ENCODE assay signal across 8 mouse cellular contexts in genomic region chr4:118289960-118290415, GRCm38 (mm10). TPM values are rescaled to one million over a fixed set of nuclear protein-coding genes. Genes with fewer than 3 reads are reported as not detected.
DNase-seq lines count a peak whose midpoint lies in the region; ATAC-seq and TF ChIP-seq lines count a peak whose summit lies in the region.

No protein-coding gene starts in this region.

- no peaks in the 10 kb centered on the region for H3K36me3 ChIP-seq in kidney, postnatal 0 days (ENCODE audit: insufficient read depth, low read length)
- H3K36me3 ChIP-seq in midbrain, embryonic 10.5 days = peaks cover 42% of the 10 kb centered on the region

- 0 out of 2 replicates have a peak, but pooled peaks cover under 1% of the 10 kb centered on the region for H3K4me1 ChIP-seq in embryonic fibroblast, embryonic 13.5 days (ENCODE audit: control insufficient read depth, insufficient read depth, low read length)
- peaks cover 18% of the 10 kb centered on the region for H3K4me1 ChIP-seq in kidney, postnatal 0 days (replicated peaks; ENCODE audit: insufficient read depth, low read length)
- peaks cover 53% of the 10 kb centered on the region for H3K4me1 ChIP-seq in midbrain, embryonic 10.5 days

- H3K4me3 ChIP-seq in layer of hippocampus, adult 2 months = peak overlapping the region; percentile 60
- H3K4me3 ChIP-seq in embryonic fibroblast, embryonic 13.5 days (ENCODE audit: insufficient read depth, low read length) = peak overlapping the region; percentile 52
- peak overlapping the region; percentile 90 for H3K4me3 ChIP-seq in kidney, postnatal 0 days (replicated peaks; ENCODE audit: low read depth, low read length)
- peak overlapping the region; percentile 95 for H3K4me3 ChIP-seq in midbrain, embryonic 10.5 days

- no peaks in the 10 kb centered on the region for H3K9me3 ChIP-seq in kidney, postnatal 0 days (replicated peaks; ENCODE audit: low read length)
- H3K9me3 ChIP-seq in midbrain, embryonic 10.5 days (replicated peaks) = no peaks in the 10 kb centered on the region

- TF ChIP-seq CTCF in layer of hippocampus, adult 2 months (conservative IDR thresholded peaks at IDR 0.05) = no peak
- TF ChIP-seq CTCF in embryonic fibroblast, embryonic 13.5 days (IDR thresholded peaks at IDR 0.05; ENCODE audit: borderline replicate concordance, insufficient read depth, low read length) = no peak
- TF ChIP-seq CTCF in kidney, postnatal 0 days (IDR thresholded peaks at IDR 0.05; ENCODE audit: low read depth) = no peak

- ATAC-seq in kidney, postnatal 0 days (replicated peaks; ENCODE audit: low FRiP score, low read depth) = no peak; the same call in 1 of the 2 replicates

- peak overlapping the region; percentile 95 for H3K9ac ChIP-seq in kidney, postnatal 0 days (ENCODE audit: low read depth, low read length)

- no peak for DNase-seq in layer of hippocampus, adult 2 months (ENCODE audit: low spot score in 2 of 2)
- no peak for DNase-seq in layer of hippocampus, postnatal 36 days
- peak; percentile 56 for DNase-seq in kidney, postnatal 0 days (ENCODE audit: low spot score)
- DNase-seq in midbrain, embryonic 10.5 days (ENCODE audit: low spot score) = peak; percentile 69
- peak; percentile 74 for DNase-seq in thymus, postnatal 14 days
- DNase-seq in cerebellum, postnatal 14 days = no peak
- DNase-seq in layer of hippocampus, adult 9-10 months (ENCODE audit: low spot score) = no peak

- H3K27ac ChIP-seq in layer of hippocampus, adult 2 months = peak overlapping the region; percentile 87; the same call in 1 of the 2 replicates
- H3K27ac ChIP-seq in embryonic fibroblast, embryonic 13.5 days (ENCODE audit: insufficient read depth, low read length) = no peak overlapping the region
- peak overlapping the region; percentile 92 for H3K27ac ChIP-seq in kidney, postnatal 0 days
- H3K27ac ChIP-seq in midbrain, embryonic 10.5 days (replicated peaks) = peak overlapping the region; percentile 99

- TF ChIP-seq POLR2A in embryonic fibroblast, embryonic 13.5 days (IDR thresholded peaks at IDR 0.05; ENCODE audit: low read depth, low read length) = no peak

- H3K27me3 ChIP-seq in kidney, postnatal 0 days (ENCODE audit: insufficient read depth, low read length) = no peaks in the 10 kb centered on the region
- peaks cover 8% of the 10 kb centered on the region; the same call in 1 of the 2 replicates for H3K27me3 ChIP-seq in midbrain, embryonic 10.5 days (ENCODE audit: low read depth, poor library complexity, severe bottlenecking)

- under 1% methylated on average over 12 of the region's 12 CpGs for WGBS in kidney, postnatal 0 days
- 1% methylated on average over 12 of the region's 12 CpGs for WGBS in midbrain, embryonic 10.5 days

- peak overlapping the region; percentile 80 for H3K4me2 ChIP-seq in kidney, postnatal 0 days (ENCODE audit: low read length)

RNA-seq across cellular contexts. Expression of gene Ptprf, which starts 1.2 kb away (rescaled TPM):
- total RNA-seq in layer of hippocampus, adult 2 months (2021) = 10 to 100 TPM; 69.8 to 73.0 TPM
- 10 to 100 TPM; 73.3 to 80.7 TPM for total RNA-seq in layer of hippocampus, postnatal 36 days (2021)
- polyA plus RNA-seq in embryonic fibroblast, embryonic 13.5 days (2011; ENCODE audit: insufficient read length, low read depth, missing spikeins) = 38.3 and 39.9 TPM in 2 replicates
- polyA plus RNA-seq in kidney, postnatal 0 days (2015; fragmentation: Nextera tagmentation; extraction: Ambion mirVana) = 34.0 and 37.6 TPM in 2 replicates
- 94.4 and 103 TPM in 2 replicates for polyA plus RNA-seq in midbrain, embryonic 10.5 days (2016; fragmentation: Nextera tagmentation; extraction: Ambion mirVana)

Comparison
In these comparisons a context has a peak if more than half of its experiments do, and no peak if none do; other contexts are left out.
1. DNase-seq: peak in kidney, postnatal 0 days (single experiment), midbrain, embryonic 10.5 days (single experiment) and thymus, postnatal 14 days (single experiment); none in layer of hippocampus, adult 2 months (0 of 2), layer of hippocampus, postnatal 36 days (0 of 2), cerebellum, postnatal 14 days (0 of 2) and layer of hippocampus, adult 9-10 months (single experiment).
2. Peak in every context shown above with its lines, with median percentiles within 50 percentile points of each other: H3K4me3 ChIP-seq.